ENCODE assay signal across 8 mouse cellular contexts in the genomic region with DNA sequence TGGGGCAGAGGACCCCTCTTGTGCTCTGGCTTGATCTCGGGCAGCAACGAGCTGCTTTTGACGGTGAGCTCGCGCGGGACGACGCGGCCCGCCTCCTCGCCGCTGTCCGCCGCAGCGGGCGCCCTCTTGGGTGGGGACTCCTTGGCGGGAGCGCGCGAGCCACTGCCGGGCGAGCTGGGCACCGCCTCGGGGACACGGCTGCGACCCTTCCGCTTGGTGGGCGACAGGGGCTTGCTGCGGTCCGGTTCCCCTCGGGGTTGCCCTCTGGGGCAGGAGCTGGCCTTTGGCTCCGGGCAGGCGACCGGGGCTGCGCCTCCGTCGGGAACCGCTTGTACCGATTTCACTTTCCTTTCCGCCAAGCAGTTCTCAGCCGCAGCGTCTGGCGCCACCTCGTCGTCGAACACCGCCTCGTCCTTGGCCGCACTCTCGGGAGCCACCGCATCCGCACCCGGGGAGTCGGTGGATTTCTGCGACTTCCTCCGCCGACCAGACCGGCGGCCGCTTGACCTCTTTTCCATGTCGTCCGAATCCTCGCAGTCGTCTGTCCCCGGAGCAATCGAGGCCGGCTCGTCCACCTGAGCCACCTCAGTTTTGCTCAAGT.
DNase-seq lines count a peak whose midpoint lies in the region; ATAC-seq and TF ChIP-seq lines count a peak whose summit lies in the region.

No protein-coding gene starts in this region.

- no peaks in the 10 kb centered on the region for H3K27me3 ChIP-seq in C2C12 (ENCODE audit: control insufficient read depth, insufficient read depth, insufficient read length)
- peaks cover 54% of the 10 kb centered on the region for H3K27me3 ChIP-seq in forebrain, embryonic 11.5 days (ENCODE audit: control insufficient read depth, insufficient read depth, low read length)
- peaks cover 41% of the 10 kb centered on the region for H3K27me3 ChIP-seq in limb, embryonic 11.5 days (ENCODE audit: control insufficient read depth, insufficient read depth, low read length)
- H3K27me3 ChIP-seq in midbrain, embryonic 10.5 days (ENCODE audit: low read depth, poor library complexity, severe bottlenecking): peaks cover 89% of the 10 kb centered on the region

- H3K36me3 ChIP-seq in C2C12 (ENCODE audit: control insufficient read depth, insufficient read depth): no peaks in the 10 kb centered on the region
- no peaks in the 10 kb centered on the region for H3K36me3 ChIP-seq in forebrain, embryonic 11.5 days (ENCODE audit: control insufficient read depth, insufficient read depth, low read length)
- no peaks in the 10 kb centered on the region for H3K36me3 ChIP-seq in limb, embryonic 11.5 days (ENCODE audit: control insufficient read depth, insufficient read depth, low read length)
- H3K36me3 ChIP-seq in midbrain, embryonic 10.5 days: no peaks in the 10 kb centered on the region

- peaks cover 32% of the 10 kb centered on the region for H3K79me3 ChIP-seq in C2C12 (ENCODE audit: low read depth)

- H3K9ac ChIP-seq in forebrain, embryonic 11.5 days (ENCODE audit: low read length): peak overlapping the region; percentile 39; the same call in 1 of the 2 replicates
- H3K9ac ChIP-seq in limb, embryonic 11.5 days (ENCODE audit: low read length): no peak overlapping the region; the same call in 1 of the 2 replicates

- peak; percentile 59 for DNase-seq in ZHBTc4 (ENCODE audit: low read depth, low spot score)
- DNase-seq in forebrain, embryonic 11.5 days (ENCODE audit: low spot score): peak; percentile 72
- DNase-seq in heart, postnatal 4 days: peak; percentile 64
- DNase-seq in limb, embryonic 11.5 days (ENCODE audit: low spot score): peak; percentile 65
- peak; percentile 59 for DNase-seq in midbrain, embryonic 10.5 days (ENCODE audit: low spot score)
- peak; percentile 70 to 74 for DNase-seq in spleen, postnatal 10 days (ENCODE audit: low spot score in 2 of 2)
- DNase-seq in frontal cortex, postnatal 14 days (ENCODE audit: low spot score in 2 of 2): no peak

- no peaks in the 10 kb centered on the region for H3K9me3 ChIP-seq in forebrain, embryonic 11.5 days (ENCODE audit: control insufficient read depth, low read length)
- no peaks in the 10 kb centered on the region for H3K9me3 ChIP-seq in limb, embryonic 11.5 days (ENCODE audit: control insufficient read depth, low read length)
- no peaks in the 10 kb centered on the region for H3K9me3 ChIP-seq in midbrain, embryonic 10.5 days (replicated peaks)

- H3K4me1 ChIP-seq in forebrain, embryonic 11.5 days (replicated peaks; ENCODE audit: control insufficient read depth, insufficient read depth, low read length): peaks cover 6% of the 10 kb centered on the region; the same call in 1 of the 2 replicates
- H3K4me1 ChIP-seq in limb, embryonic 11.5 days (ENCODE audit: control insufficient read depth, insufficient read depth, low read length): peaks cover 3% of the 10 kb centered on the region; the same call in 1 of the 2 replicates
- peaks cover 40% of the 10 kb centered on the region for H3K4me1 ChIP-seq in midbrain, embryonic 10.5 days

- no peak; the same call in 1 of the 2 replicates for ATAC-seq in forebrain, embryonic 11.5 days (replicated peaks; ENCODE audit: low FRiP score)
- no peak for ATAC-seq in limb, embryonic 11.5 days (ENCODE audit: insufficient number of reproducible peaks, low FRiP score, low TSS enrichment, low read depth)

- under 1% methylated on average over 65 of the region's 68 CpGs for WGBS in forebrain, embryonic 11.5 days
- under 1% methylated on average over 68 of the region's 68 CpGs for WGBS in limb, embryonic 11.5 days
- WGBS in midbrain, embryonic 10.5 days: under 1% methylated on average over 64 of the region's 68 CpGs

- peaks cover 53% of the 10 kb centered on the region for H3K79me2 ChIP-seq in C2C12 (ENCODE audit: control insufficient read depth, insufficient read depth)

- H3K4me2 ChIP-seq in forebrain, embryonic 11.5 days (ENCODE audit: low read depth, low read length, severe bottlenecking): peak overlapping the region; percentile 60
- peak overlapping the region; percentile 36 for H3K4me2 ChIP-seq in limb, embryonic 11.5 days (ENCODE audit: low read depth, severe bottlenecking)

- TF ChIP-seq CTCF in C2C12 (IDR thresholded peaks at IDR 0.05; ENCODE audit: control insufficient read depth, insufficient read depth, insufficient read length): peak; percentile 48

- no peak overlapping the region for H3K27ac ChIP-seq in forebrain, embryonic 11.5 days (ENCODE audit: low read depth, low read length)
- no peak overlapping the region for H3K27ac ChIP-seq in limb, embryonic 11.5 days (replicated peaks; ENCODE audit: low read depth, low read length)
- H3K27ac ChIP-seq in midbrain, embryonic 10.5 days (replicated peaks): peak overlapping the region; percentile 17; the same call in 1 of the 2 replicates

- peak overlapping the region; percentile 68 for H3K4me3 ChIP-seq in C2C12 (ENCODE audit: insufficient read depth, poor library complexity, severe bottlenecking)
- peak overlapping the region; percentile 37 for H3K4me3 ChIP-seq in forebrain, embryonic 11.5 days (ENCODE audit: low read depth, low read length)
- H3K4me3 ChIP-seq in limb, embryonic 11.5 days (ENCODE audit: low read depth, low read length): peak overlapping the region; percentile 31
- peak overlapping the region; percentile 58 for H3K4me3 ChIP-seq in midbrain, embryonic 10.5 days

- peak overlapping the region; percentile 92 for H3ac ChIP-seq in C2C12 (ENCODE audit: control insufficient read depth, insufficient read length, low read depth)

TF ChIP-seq in C2C12, 6 proteins besides CTCF, POLR2A, EP300 and RAD21:
- TF ChIP-seq FOSL1 (IDR thresholded peaks at IDR 0.05; ENCODE audit: insufficient read depth, low read length, poor library complexity, severe bottlenecking): no peak
- TF ChIP-seq MYOG (IDR thresholded peaks at IDR 0.05; ENCODE audit: control insufficient read depth, extremely low read depth, insufficient read length): no peak
- no peak for TF ChIP-seq MAX (IDR thresholded peaks at IDR 0.05)
- TF ChIP-seq MYOD1 (IDR thresholded peaks at IDR 0.05; ENCODE audit: control insufficient read depth, insufficient read length, low read depth): no peak
- TF ChIP-seq CEBPB (IDR thresholded peaks at IDR 0.05; ENCODE audit: low read depth): no peak
- TF ChIP-seq USF1 (IDR thresholded peaks at IDR 0.05; ENCODE audit: low read depth): no peak

Comparison
In these comparisons a context has a peak if more than half of its experiments do, and no peak if none do; other contexts are left out.
1. DNase-seq: peak in ZHBTc4 (single experiment), forebrain, embryonic 11.5 days (single experiment), heart, postnatal 4 days (single experiment), limb, embryonic 11.5 days (single experiment), midbrain, embryonic 10.5 days (single experiment) and spleen, postnatal 10 days (2 of 2); none in frontal cortex, postnatal 14 days (0 of 2).
2. Peak in every context shown above with its lines, with median percentiles within 50 percentile points of each other: H3K4me3 ChIP-seq.